Mouse (Mus musculus): ENCODE results near the gene Olfr1006. TPM values are rescaled to one million over a fixed set of nuclear protein-coding genes. Genes with fewer than 3 reads are reported as not detected.
"Not testable (repeated sequence)": the region's sequence is repeated elsewhere in the genome, so short reads cannot be mapped to it uniquely, and the experiment has no call there.

The Olfr1006 gene
- not detected for total RNA-seq (2021)
- long read RNA-seq, experiment 1, result 0 reads
- long read RNA-seq, experiment 2, result 0 reads

- DNase-seq (ENCODE audit: low spot score in 2 of 2), result no peak
Observed at GRCm38 (mm10) chr2:85678667-85679066, at the start of gene Olfr1006. Gene Olfr1006, minus strand, starts transcription at chr2:85678767.

GRCm38 (mm10) chr2:85725793-85726192 is 47.2 kb upstream of the Olfr1006 start:
- no peak for DNase-seq (ENCODE audit: low spot score in 2 of 2)

- DNase-seq (ENCODE audit: low spot score in 2 of 2), result no peak
Observed at GRCm38 (mm10) chr2:85715119-85715518, 36.6 kb upstream of the Olfr1006 start, which contains the start of gene Olfr1009. Gene Olfr1009, plus strand, starts transcription at chr2:85715419.

GRCm38 (mm10) chr2:85711159-85711558 is 32.6 kb upstream of the Olfr1006 start:
- no peak for DNase-seq (ENCODE audit: low spot score in 2 of 2)

DNA sequence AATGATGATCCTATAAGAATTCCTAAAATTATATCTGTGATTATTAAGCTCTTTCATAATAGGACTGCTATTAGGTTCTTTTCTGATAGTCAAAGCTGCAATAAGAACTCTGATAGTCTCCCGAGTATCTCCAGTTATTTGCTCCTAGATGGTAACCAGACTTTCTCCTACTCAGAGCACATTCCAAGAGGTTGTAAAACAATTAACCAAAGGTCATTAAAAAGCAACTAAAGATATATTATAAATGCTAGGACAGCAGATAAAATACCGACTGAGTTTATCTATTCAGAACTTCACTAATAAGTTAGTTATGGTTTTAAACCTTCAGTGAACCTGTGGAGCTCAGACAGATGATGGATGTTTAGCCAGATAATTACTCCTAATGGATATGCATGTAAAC is 32.1 kb upstream of the Olfr1006 start:
- not testable (repeated sequence) for DNase-seq (ENCODE audit: low spot score in 2 of 2)

DNA sequence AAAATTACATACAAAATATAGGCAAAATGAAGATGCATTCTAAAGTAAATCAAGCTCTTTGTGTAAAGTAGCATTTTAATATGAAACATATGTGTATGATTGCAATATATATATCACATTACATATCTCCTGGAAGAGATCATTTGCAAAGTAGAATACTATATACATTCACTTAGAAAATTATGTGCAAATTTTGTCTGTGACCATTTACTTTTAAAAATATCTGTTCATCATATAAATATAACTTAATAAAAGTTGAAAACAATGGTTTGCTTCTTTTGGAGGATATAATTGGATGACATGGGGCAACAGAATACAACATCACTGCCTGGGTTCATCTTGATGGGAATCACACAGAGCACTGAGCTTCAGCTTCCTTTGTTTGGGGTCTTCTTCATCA is 10.6 kb upstream of the Olfr1006 start, which contains the start of gene Olfr1008:
Gene Olfr1008 (plus strand): TSS at position 301 of the 400 bp plus-strand sequence.
- no peak for DNase-seq (ENCODE audit: low spot score in 2 of 2)

- not testable (repeated sequence) for DNase-seq (ENCODE audit: low spot score in 2 of 2)
Observed at GRCm38 (mm10) chr2:85664355-85664754, 14.2 kb downstream of the Olfr1006 start, which contains the start of gene Olfr154. Gene Olfr154, minus strand, starts transcription at chr2:85664455.

DNA sequence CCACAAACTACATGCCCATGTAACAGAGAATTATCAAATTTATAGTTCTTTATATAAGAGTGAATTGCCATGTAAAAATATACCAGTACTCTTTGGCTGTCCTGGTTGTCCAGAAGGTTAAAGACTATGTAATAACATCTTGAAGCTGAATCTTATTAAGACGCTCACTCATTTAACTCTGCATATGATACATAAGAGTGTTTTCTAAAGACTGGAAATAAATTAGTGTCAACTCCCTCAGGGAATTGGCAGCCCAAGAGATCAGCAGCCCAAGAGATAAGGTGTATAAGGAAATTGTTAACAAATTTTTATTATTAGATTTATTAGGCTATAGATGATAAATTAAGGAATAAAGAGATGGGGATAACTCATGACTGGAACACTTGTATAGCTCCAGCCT is 28.0 kb downstream of the Olfr1006 start, which contains the start of gene Olfr1002:
Gene Olfr1002 (minus strand): TSS at position 101 of the 400 bp plus-strand sequence.
- no peak for DNase-seq (ENCODE audit: low spot score in 2 of 2)

Other genes with a start within 250 kb of the Olfr1006 start
- not detected for gene Olfr994, start 242.3 kb downstream of the Olfr1006 start, total RNA-seq (2021)
- gene Olfr995, start 235.1 kb downstream of the Olfr1006 start, total RNA-seq (2021), result not detected
- gene 4833423E24Rik, start 159.7 kb downstream of the Olfr1006 start, total RNA-seq (2021), result under 1 TPM; 0.18 to 0.34 TPM
- gene Olfr996, start 99.6 kb downstream of the Olfr1006 start, total RNA-seq (2021), result not detected
- gene Olfr998, start 89.8 kb downstream of the Olfr1006 start, total RNA-seq (2021), result not detected
- gene Olfr1000, start 66.9 kb downstream of the Olfr1006 start, total RNA-seq (2021), result not detected
- not detected for gene Olfr1002, start 28.1 kb downstream of the Olfr1006 start, total RNA-seq (2021)
- gene Olfr154, start 14.3 kb downstream of the Olfr1006 start, total RNA-seq (2021), result not detected
- not detected for gene Olfr1008, start 10.7 kb upstream of the Olfr1006 start, total RNA-seq (2021)
- not detected for gene Olfr1009, start 36.7 kb upstream of the Olfr1006 start, total RNA-seq (2021)
- not detected for gene Olfr1012, start 84.0 kb upstream of the Olfr1006 start, total RNA-seq (2021)
- gene Olfr1013, start 88.3 kb upstream of the Olfr1006 start, total RNA-seq (2021), result not detected
- gene Olfr1014, start 93.9 kb upstream of the Olfr1006 start, total RNA-seq (2021), result not detected
- gene Olfr1015, start 103.2 kb upstream of the Olfr1006 start, total RNA-seq (2021), result not detected
- gene Olfr1016, start 123.8 kb upstream of the Olfr1006 start, total RNA-seq (2021), result not detected
- not detected for gene Olfr1018, start 139.7 kb upstream of the Olfr1006 start, total RNA-seq (2021)
- not detected for gene Olfr1019, start 166.7 kb upstream of the Olfr1006 start, total RNA-seq (2021)
- not detected for gene Olfr1020, start 168.3 kb upstream of the Olfr1006 start, total RNA-seq (2021)
- not detected for gene Olfr1022, start 189.8 kb upstream of the Olfr1006 start, total RNA-seq (2021)
- gene Olfr1023, start 206.9 kb upstream of the Olfr1006 start, total RNA-seq (2021), result not detected
- not detected for gene Olfr1024, start 226.3 kb upstream of the Olfr1006 start, total RNA-seq (2021)
- gene Olfr1025-ps1, start 236.4 kb upstream of the Olfr1006 start, total RNA-seq (2021), result not detected
- not detected for gene Olfr1026, start 242.8 kb upstream of the Olfr1006 start, total RNA-seq (2021)

Measured in gastrocnemius, postnatal 4 days (tissue).